ENCODE assay signal across 14 mouse cellular contexts in genomic region chr14:19919789-19920188, GRCm38 (mm10). TPM values are rescaled to one million over a fixed set of nuclear protein-coding genes. Genes with fewer than 3 reads are reported as not detected.
DNase-seq lines count a peak whose midpoint lies in the region; ATAC-seq and TF ChIP-seq lines count a peak whose summit lies in the region.
"Had no signal": no experiment of that assay in that cellular context is flagged by ENCODE, and none has a peak within 500 bp of the region (broad histone marks: within the 10 kb centered on the region; RNA-seq: fewer than 3 reads in every experiment).

No protein-coding gene starts in this region.

- peak; percentile 17; the same call in 1 of the 2 replicates for TF ChIP-seq CTCF in hindbrain, postnatal 0 days (IDR thresholded peaks at IDR 0.05; ENCODE audit: low read depth)

- 0 out of 2 replicates have a peak, but pooled peaks have one; percentile 33 for ATAC-seq in kidney, embryonic 15.5 days (replicated peaks; ENCODE audit: low FRiP score)
- ATAC-seq in forebrain, embryonic 11.5 days (replicated peaks; ENCODE audit: low FRiP score) = peak; percentile 24
- ATAC-seq in hindbrain, postnatal 0 days = peak; percentile 39
- ATAC-seq in midbrain, embryonic 16.5 days = peak; percentile 36; the same call in 1 of the 2 replicates
- no peak for ATAC-seq in heart, embryonic 11.5 days (replicated peaks; ENCODE audit: insufficient number of reproducible peaks, low FRiP score, low TSS enrichment)

- H3K9me3 ChIP-seq in kidney, embryonic 15.5 days (replicated peaks) = no peaks in the 10 kb centered on the region
- peaks cover 4% of the 10 kb centered on the region; the same call in 1 of the 2 replicates for H3K9me3 ChIP-seq in forebrain, embryonic 11.5 days (ENCODE audit: control insufficient read depth, low read length)
- H3K9me3 ChIP-seq in hindbrain, postnatal 0 days (ENCODE audit: low read length) = no peaks in the 10 kb centered on the region
- H3K9me3 ChIP-seq in midbrain, embryonic 16.5 days (replicated peaks; ENCODE audit: control insufficient read depth, low read length, poor library complexity, severe bottlenecking) = no peaks in the 10 kb centered on the region; the same call in 1 of the 2 replicates
- peaks cover 4% of the 10 kb centered on the region for H3K9me3 ChIP-seq in heart, embryonic 11.5 days (replicated peaks; ENCODE audit: control insufficient read depth, low read length)
- H3K9me3 ChIP-seq: liver, embryonic 13.5 days had no signal

- H3K27ac ChIP-seq in kidney, embryonic 15.5 days = peak overlapping the region; percentile 41; the same call in 1 of the 2 replicates
- peak overlapping the region; percentile 93 for H3K27ac ChIP-seq in forebrain, embryonic 11.5 days (ENCODE audit: low read depth, low read length)
- peak overlapping the region; percentile 66 for H3K27ac ChIP-seq in hindbrain, postnatal 0 days
- H3K27ac ChIP-seq in midbrain, embryonic 16.5 days (ENCODE audit: low read length) = peak overlapping the region; percentile 40; the same call in 1 of the 2 replicates
- H3K27ac ChIP-seq in heart, embryonic 11.5 days (ENCODE audit: low read depth, low read length) = no peak overlapping the region; the same call in 1 of the 2 replicates
- H3K27ac ChIP-seq: liver, embryonic 13.5 days had no signal

- no peak overlapping the region for H3K9ac ChIP-seq in kidney, embryonic 15.5 days
- peak overlapping the region; percentile 32 for H3K9ac ChIP-seq in forebrain, embryonic 11.5 days (ENCODE audit: low read length)
- no peak overlapping the region for H3K9ac ChIP-seq in hindbrain, postnatal 0 days (replicated peaks; ENCODE audit: low read length)
- H3K9ac ChIP-seq in midbrain, embryonic 16.5 days (ENCODE audit: low read depth, low read length) = no peak overlapping the region
- H3K9ac ChIP-seq in heart, embryonic 11.5 days (ENCODE audit: low read depth, low read length) = no peak overlapping the region
- H3K9ac ChIP-seq: liver, embryonic 13.5 days had no signal

- no peak for DNase-seq in kidney, postnatal 36 days
- no peak for DNase-seq in forebrain, embryonic 11.5 days (ENCODE audit: low spot score)
- DNase-seq in hindbrain, postnatal 0 days (ENCODE audit: low spot score) = peak; percentile 20
- no peak for DNase-seq in adrenal gland, adult (ENCODE audit: inconsistent age in 2 of 2, low spot score in 1 of 2)
- no peak for DNase-seq in ovary, postnatal 36 days (ENCODE audit: low spot score)
- DNase-seq: adrenal gland, postnatal 14 days; cerebellum, adult 18-20 months; gastrocnemius, postnatal 25 days; liver, embryonic 13.5 days; thymus, postnatal 36 days had no signal

- H3K4me3 ChIP-seq in kidney, embryonic 15.5 days (replicated peaks) = no peak overlapping the region
- H3K4me3 ChIP-seq in forebrain, embryonic 11.5 days (ENCODE audit: low read depth, low read length) = no peak overlapping the region
- H3K4me3 ChIP-seq in hindbrain, postnatal 0 days (ENCODE audit: low read length) = no peak overlapping the region
- no peak overlapping the region for H3K4me3 ChIP-seq in midbrain, embryonic 16.5 days (ENCODE audit: low read depth, low read length)
- H3K4me3 ChIP-seq in heart, embryonic 11.5 days (ENCODE audit: low read depth, low read length) = no peak overlapping the region
- H3K4me3 ChIP-seq: liver, embryonic 13.5 days; megakaryocyte, embryonic 14.5 days had no signal

- 57% methylated on average over 7 of the region's 7 CpGs for WGBS in kidney, embryonic 15.5 days
- WGBS in forebrain, embryonic 11.5 days = 44% methylated on average over 7 of the region's 7 CpGs
- WGBS in hindbrain, postnatal 0 days = 32% methylated on average over 7 of the region's 7 CpGs
- 34% methylated on average over 7 of the region's 7 CpGs for WGBS in midbrain, embryonic 16.5 days
- WGBS in heart, embryonic 11.5 days (ENCODE audit: insufficient replicate concordance) = 59% methylated on average over 7 of the region's 7 CpGs

- H3K4me1 ChIP-seq in kidney, embryonic 15.5 days = peaks cover 26% of the 10 kb centered on the region
- H3K4me1 ChIP-seq in forebrain, embryonic 11.5 days (replicated peaks; ENCODE audit: control insufficient read depth, insufficient read depth, low read length) = peaks cover 12% of the 10 kb centered on the region; the same call in 1 of the 2 replicates
- H3K4me1 ChIP-seq in hindbrain, postnatal 0 days (ENCODE audit: insufficient read depth, low read length) = peaks cover 9% of the 10 kb centered on the region; the same call in 1 of the 2 replicates
- peaks cover 18% of the 10 kb centered on the region for H3K4me1 ChIP-seq in midbrain, embryonic 16.5 days (ENCODE audit: control insufficient read depth, insufficient read depth, low read length)
- H3K4me1 ChIP-seq in heart, embryonic 11.5 days (ENCODE audit: control insufficient read depth, insufficient read depth, low read length) = peaks cover 4% of the 10 kb centered on the region
- H3K4me1 ChIP-seq: liver, embryonic 13.5 days had no signal

- H3K36me3 ChIP-seq in kidney, embryonic 15.5 days = no peaks in the 10 kb centered on the region
- H3K36me3 ChIP-seq in forebrain, embryonic 11.5 days (ENCODE audit: control insufficient read depth, insufficient read depth, low read length) = peaks cover 5% of the 10 kb centered on the region; the same call in 1 of the 2 replicates
- H3K36me3 ChIP-seq in hindbrain, postnatal 0 days (ENCODE audit: insufficient read depth, low read length) = no peaks in the 10 kb centered on the region
- H3K36me3 ChIP-seq in midbrain, embryonic 16.5 days (ENCODE audit: control insufficient read depth, insufficient read depth, low read length) = peaks cover 6% of the 10 kb centered on the region
- no peaks in the 10 kb centered on the region for H3K36me3 ChIP-seq in heart, embryonic 11.5 days (ENCODE audit: control insufficient read depth, insufficient read depth, low read length)
- H3K36me3 ChIP-seq: liver, embryonic 13.5 days had no signal

- H3K4me2 ChIP-seq in kidney, embryonic 15.5 days = no peak overlapping the region
- peak overlapping the region; percentile 21; the same call in 1 of the 2 replicates for H3K4me2 ChIP-seq in forebrain, embryonic 11.5 days (ENCODE audit: low read depth, low read length, severe bottlenecking)
- H3K4me2 ChIP-seq in hindbrain, postnatal 0 days (ENCODE audit: low read depth, low read length) = no peak overlapping the region
- no peak overlapping the region for H3K4me2 ChIP-seq in midbrain, embryonic 16.5 days (ENCODE audit: low read length)
- no peak overlapping the region for H3K4me2 ChIP-seq in heart, embryonic 11.5 days
- H3K4me2 ChIP-seq: liver, embryonic 13.5 days had no signal

- H3K27me3 ChIP-seq in kidney, embryonic 15.5 days = no peaks in the 10 kb centered on the region
- H3K27me3 ChIP-seq in forebrain, embryonic 11.5 days (ENCODE audit: control insufficient read depth, insufficient read depth, low read length) = no peaks in the 10 kb centered on the region
- H3K27me3 ChIP-seq in hindbrain, postnatal 0 days (ENCODE audit: insufficient read depth, low read length) = no peaks in the 10 kb centered on the region
- no peaks in the 10 kb centered on the region for H3K27me3 ChIP-seq in midbrain, embryonic 16.5 days (ENCODE audit: control insufficient read depth, insufficient read depth, low read depth, low read length)
- no peaks in the 10 kb centered on the region for H3K27me3 ChIP-seq in heart, embryonic 11.5 days (ENCODE audit: control insufficient read depth, insufficient read depth, low read length)
- H3K27me3 ChIP-seq: liver, embryonic 13.5 days had no signal

RNA-seq across cellular contexts. Expression of gene Gng2, which starts 57.6 kb away (rescaled TPM):
- polyA plus RNA-seq in kidney, embryonic 15.5 days (2015; fragmentation: Nextera tagmentation; extraction: Ambion mirVana) = 51.1 and 56.5 TPM in 2 replicates
- polyA plus RNA-seq in forebrain, embryonic 11.5 days (2014; fragmentation: Nextera tagmentation; extraction: Ambion mirVana) = 138 and 142 TPM in 2 replicates
- total RNA-seq in hindbrain, postnatal 0 days (2014; rRNA removed) = 208 and 218 TPM in 2 replicates
- polyA plus RNA-seq in hindbrain, postnatal 0 days (2015; fragmentation: Nextera tagmentation; extraction: Ambion mirVana) = 229 and 265 TPM in 2 replicates
- 479 and 480 TPM in 2 replicates for polyA plus RNA-seq in midbrain, embryonic 16.5 days (2015; fragmentation: Nextera tagmentation; extraction: Ambion mirVana)
- 41.1 and 42.4 TPM in 2 replicates for polyA plus RNA-seq in heart, embryonic 11.5 days (2014; fragmentation: Nextera tagmentation; extraction: Ambion mirVana)
